Comparison of ENCODE assay signal across 8 mouse cellular contexts in genomic region chr10:80560621-80561020, GRCm38 (mm10). TPM values are rescaled to one million over a fixed set of nuclear protein-coding genes. Genes with fewer than 3 reads are reported as not detected.
DNase-seq lines count a peak whose midpoint lies in the region; ATAC-seq and TF ChIP-seq lines count a peak whose summit lies in the region.

No protein-coding gene starts in this region.

- ATAC-seq in lung, embryonic 16.5 days (ENCODE audit: low read depth), result no peak

- H3K4me2 ChIP-seq in lung, embryonic 16.5 days (ENCODE audit: low read depth, low read length), result peak overlapping the region; percentile 97

- no peaks in the 10 kb centered on the region for H3K27me3 ChIP-seq in lung, embryonic 16.5 days (ENCODE audit: control insufficient read depth, insufficient read depth, low read depth, low read length)
- no peaks in the 10 kb centered on the region for H3K27me3 ChIP-seq in erythroblast, embryonic 14.5 days (ENCODE audit: control insufficient read depth)

- H3K4me1 ChIP-seq in lung, embryonic 16.5 days (replicated peaks; ENCODE audit: control insufficient read depth, insufficient read depth, low read length), result peaks cover 30% of the 10 kb centered on the region
- peaks cover 66% of the 10 kb centered on the region for H3K4me1 ChIP-seq in erythroblast, embryonic 14.5 days (ENCODE audit: control insufficient read depth)
- H3K4me1 ChIP-seq in olfactory bulb, adult 2 months (ENCODE audit: control insufficient read depth, insufficient read depth, low read length), result peaks cover 37% of the 10 kb centered on the region

- H3K9me3 ChIP-seq in lung, embryonic 16.5 days (ENCODE audit: control insufficient read depth, low read length), result no peaks in the 10 kb centered on the region
- no peaks in the 10 kb centered on the region for H3K9me3 ChIP-seq in erythroblast, embryonic 14.5 days (ENCODE audit: control insufficient read depth, low read length)

- DNase-seq in lung, postnatal 10 days, result no peak
- DNase-seq in kidney, postnatal 36 days, result peak; percentile 52 to 56
- no peak for DNase-seq in right cerebral cortex, postnatal 10 days (ENCODE audit: low spot score in 2 of 2)
- no peak for DNase-seq in cerebellum, postnatal 36 days
- DNase-seq in ovary, postnatal 36 days (ENCODE audit: low spot score), result no peak

- TF ChIP-seq CTCF in olfactory bulb, adult 2 months (IDR thresholded peaks at IDR 0.05; ENCODE audit: insufficient read depth, low read depth, low read length), result no peak

- WGBS in lung, embryonic 16.5 days, result 1% methylated on average over 13 of the region's 13 CpGs
- WGBS in olfactory bulb, adult 2 months, result 2% methylated on average over 13 of the region's 13 CpGs

- no peak for TF ChIP-seq POLR2A in olfactory bulb, adult 2 months (IDR thresholded peaks at IDR 0.05; ENCODE audit: insufficient read depth, low read depth, low read length)

- peak overlapping the region; percentile 95; the same call in 1 of the 2 replicates for H3K27ac ChIP-seq in lung, embryonic 16.5 days (ENCODE audit: low read length)
- no peak overlapping the region for H3K27ac ChIP-seq in olfactory bulb, adult 2 months (ENCODE audit: insufficient read depth, low read depth, low read length)

- H3K36me3 ChIP-seq in lung, embryonic 16.5 days (ENCODE audit: control insufficient read depth, insufficient read depth, low read length), result no peaks in the 10 kb centered on the region
- H3K36me3 ChIP-seq in erythroblast, embryonic 14.5 days (ENCODE audit: control insufficient read depth), result peaks cover 58% of the 10 kb centered on the region

- peak overlapping the region; percentile 98 for H3K4me3 ChIP-seq in lung, embryonic 16.5 days (ENCODE audit: low read length)
- peak overlapping the region; percentile 90 for H3K4me3 ChIP-seq in erythroblast, embryonic 14.5 days (replicated peaks)
- H3K4me3 ChIP-seq in olfactory bulb, adult 2 months (ENCODE audit: insufficient read depth, low read depth, low read length), result peak overlapping the region; percentile 85

- peak overlapping the region; percentile 98 for H3K9ac ChIP-seq in lung, embryonic 16.5 days (ENCODE audit: low read length)

RNA-seq across cellular contexts. Expression of gene Rexo1, which starts 0.7 kb away (rescaled TPM):
- polyA plus RNA-seq in lung, embryonic 16.5 days (2015; fragmentation: Nextera tagmentation; extraction: Ambion mirVana), result 20.6 and 22.1 TPM in 2 replicates
- 14.5 and 15.5 TPM in 2 replicates for polyA plus RNA-seq in erythroblast, embryonic 14.5 days (2012)
- not detected in 2 replicates for polyA plus RNA-seq in olfactory bulb, adult 2 months (2012; ENCODE audit: insufficient read depth, insufficient read length, low replicate concordance, missing spikeins)

RNA-seq across cellular contexts. Expression of gene Klf16, which starts 16.5 kb away (rescaled TPM):
- 8.2 and 8.3 TPM in 2 replicates for polyA plus RNA-seq in lung, embryonic 16.5 days (2015; fragmentation: Nextera tagmentation; extraction: Ambion mirVana)
- 19.9 and 21.2 TPM in 2 replicates for polyA plus RNA-seq in erythroblast, embryonic 14.5 days (2012)
- polyA plus RNA-seq in olfactory bulb, adult 2 months (2012; ENCODE audit: insufficient read depth, insufficient read length, low replicate concordance, missing spikeins), result not detected in 2 replicates

RNA-seq across cellular contexts. Expression of gene Atp8b3, which starts 21.7 kb away (rescaled TPM):
- 0.05 and 0.09 TPM in 2 replicates for polyA plus RNA-seq in lung, embryonic 16.5 days (2015; fragmentation: Nextera tagmentation; extraction: Ambion mirVana)
- polyA plus RNA-seq in erythroblast, embryonic 14.5 days (2012), result 0.01 and 0.03 TPM in 2 replicates
- not detected in 2 replicates for polyA plus RNA-seq in olfactory bulb, adult 2 months (2012; ENCODE audit: insufficient read depth, insufficient read length, low replicate concordance, missing spikeins)

RNA-seq across cellular contexts. Expression of gene Abhd17a, which starts 29.5 kb away (rescaled TPM):
- 77.4 and 80.9 TPM in 2 replicates for polyA plus RNA-seq in lung, embryonic 16.5 days (2015; fragmentation: Nextera tagmentation; extraction: Ambion mirVana)
- polyA plus RNA-seq in erythroblast, embryonic 14.5 days (2012), result 103 and 117 TPM in 2 replicates
- not detected in 2 replicates for polyA plus RNA-seq in olfactory bulb, adult 2 months (2012; ENCODE audit: insufficient read depth, insufficient read length, low replicate concordance, missing spikeins)

RNA-seq across cellular contexts. Expression of gene Scamp4, which starts 42.1 kb away (rescaled TPM):
- polyA plus RNA-seq in lung, embryonic 16.5 days (2015; fragmentation: Nextera tagmentation; extraction: Ambion mirVana), result 78.8 and 81.8 TPM in 2 replicates
- polyA plus RNA-seq in erythroblast, embryonic 14.5 days (2012), result 6.8 and 7.3 TPM in 2 replicates
- polyA plus RNA-seq in olfactory bulb, adult 2 months (2012; ENCODE audit: insufficient read depth, insufficient read length, low replicate concordance, missing spikeins), result not detected in 2 replicates

Comparison
In these comparisons a context has a peak if more than half of its experiments do, and no peak if none do; other contexts are left out.
1. DNase-seq: peak in kidney, postnatal 36 days (2 of 2); none in lung, postnatal 10 days (single experiment), right cerebral cortex, postnatal 10 days (0 of 2), cerebellum, postnatal 36 days (0 of 2) and ovary, postnatal 36 days (single experiment).
2. Peak in every context shown above with its lines, with median percentiles within 50 percentile points of each other: H3K4me3 ChIP-seq.